Mouse (Mus musculus) embryonic fibroblast, embryonic 13.5 days (primary cell): ENCODE measurements at regions not wholly inside any gene's neighbourhood (a gene's known extent, or its start where the extent isn't known, plus 50 kb on each side); places are given as distances from the start of the nearest gene placed in this dataset.

ENCODE experiments used
- CTCF ChIP-seq: IDR thresholded peaks from 2 replicates; pipeline ENCODE4 v1.5.1; 2011; ENCODE audit warnings: mild to moderate bottlenecking, control low read depth, low read length, moderate library complexity, borderline replicate concordance; ENCODE audit not compliant: insufficient read depth
- POLR2A ChIP-seq: IDR thresholded peaks from 2 replicates; pipeline ENCODE4 v1.6.1; 2011; ENCODE audit warnings: low read depth, mild to moderate bottlenecking, control low read depth, low read length, moderate library complexity

GRCm38 (mm10) chr1:61574276-61574675, 64.3 kb upstream of the Pard3b start:
- no peak for TF ChIP-seq CTCF
- no peak for TF ChIP-seq POLR2A
